Mouse (Mus musculus): ENCODE results near the gene Ssc4d. TPM values are rescaled to one million over a fixed set of nuclear protein-coding genes. Genes with fewer than 3 reads are reported as not detected.

The Ssc4d gene
- polyA plus RNA-seq, 1 experiment from 2014 or later: 0.45 TPM

DNA sequence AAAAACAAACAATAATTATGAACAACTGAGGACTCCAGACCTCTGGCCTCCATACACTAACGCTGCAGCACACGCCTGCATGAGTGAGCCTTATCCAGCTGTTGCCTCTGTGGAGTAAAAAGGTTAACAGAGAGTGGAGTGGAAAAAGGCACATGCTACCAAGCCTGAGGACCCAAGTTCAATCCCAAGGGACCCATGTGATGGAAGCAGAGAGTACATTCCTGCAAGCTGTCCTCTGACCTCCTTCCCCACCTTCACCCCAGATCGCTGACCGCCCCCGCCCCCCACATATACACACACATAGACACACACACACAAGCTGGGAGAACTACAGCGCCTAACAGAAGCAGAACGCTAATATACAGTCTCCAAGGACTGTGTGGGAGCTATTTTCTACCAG lies 50.4 kb downstream of the Ssc4d start:
- H3K4me1 ChIP-seq (ENCODE audit: control insufficient read depth, insufficient read depth, low read length): no peaks in the 10 kb centered on the region
- H3K9me3 ChIP-seq (replicated peaks; ENCODE audit: control insufficient read depth, low read length): no peaks in the 10 kb centered on the region
- H3K27me3 ChIP-seq (ENCODE audit: control insufficient read depth, insufficient read depth, low read length): no peaks in the 10 kb centered on the region
- no peak for ATAC-seq (replicated peaks; ENCODE audit: extremely low read depth, insufficient read depth, low FRiP score)
- no peak overlapping the region for H3K4me3 ChIP-seq (ENCODE audit: low read length)
- no peak overlapping the region for H3K27ac ChIP-seq (ENCODE audit: low read length)
- 95% methylated on average over 7 of the region's 7 CpGs for WGBS
- H3K4me2 ChIP-seq (ENCODE audit: low read depth, low read length): no peak overlapping the region
- H3K36me3 ChIP-seq (ENCODE audit: control insufficient read depth, insufficient read depth): peaks cover 35% of the 10 kb centered on the region
- H3K9ac ChIP-seq (ENCODE audit: low read length): no peak overlapping the region

DNA sequence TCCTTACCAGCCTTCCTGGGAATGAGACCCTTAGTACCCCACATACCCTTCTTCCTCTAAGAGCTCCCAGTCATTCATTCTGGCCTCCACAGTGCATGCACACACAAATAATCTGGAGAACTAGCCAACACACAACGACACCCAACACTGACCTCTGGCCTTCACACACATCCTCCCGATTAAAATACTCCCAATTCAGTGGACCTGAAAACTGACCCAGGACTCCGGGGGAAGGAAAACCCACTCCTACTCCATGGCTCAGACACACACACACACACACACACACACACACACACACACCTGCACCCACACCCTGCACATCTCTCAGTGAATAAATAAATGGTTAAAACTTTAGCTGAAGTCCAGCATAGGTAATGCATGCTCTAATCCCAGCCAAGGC lies 54.4 kb downstream of the Ssc4d start:
- Histone ChIP-seq H3K27ac (ENCODE audit: low read length) (no peak overlapping the region), H3K36me3 (ENCODE audit: control insufficient read depth, insufficient read depth) (peaks cover 40% of the 10 kb centered on the region)
- 92% methylated on average over 3 of the region's 3 CpGs for WGBS

DNA sequence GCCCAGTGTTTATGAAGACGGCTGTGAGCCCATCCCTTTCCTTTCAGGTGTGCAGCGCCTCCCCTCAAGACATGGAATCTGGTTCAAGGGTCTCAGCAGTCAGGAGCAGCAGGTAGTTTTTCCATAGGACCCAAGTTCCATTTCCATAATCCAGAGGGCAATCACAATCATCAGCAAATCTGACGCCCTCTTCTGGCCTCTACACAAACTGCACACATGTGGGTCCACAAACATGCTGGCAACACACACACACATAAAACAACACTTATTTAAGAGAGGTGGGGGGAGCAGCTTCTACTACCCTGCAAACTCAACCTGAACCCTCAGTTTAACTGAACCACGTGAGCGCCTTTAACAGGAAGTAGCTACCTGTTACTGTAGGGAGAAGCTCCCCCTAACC lies 55.7 kb downstream of the Ssc4d start:
- Histone ChIP-seq H3K4me2 (ENCODE audit: low read depth, low read length) (no peak overlapping the region), H3K9me3 (replicated peaks; ENCODE audit: control insufficient read depth, low read length) (no peaks in the 10 kb centered on the region), H3K27me3 (ENCODE audit: control insufficient read depth, insufficient read depth, low read length) (no peaks in the 10 kb centered on the region), H3K27ac (ENCODE audit: low read length) (no peak overlapping the region), H3K9ac (ENCODE audit: low read length) (no peak overlapping the region), H3K36me3 (ENCODE audit: control insufficient read depth, insufficient read depth) (peaks cover 40% of the 10 kb centered on the region), H3K4me1 (ENCODE audit: control insufficient read depth, insufficient read depth, low read length) (peaks cover 28% of the 10 kb centered on the region), H3K4me3 (ENCODE audit: low read length) (no peak overlapping the region)
- 98% methylated on average over 5 of the region's 5 CpGs for WGBS
- no peak for ATAC-seq (replicated peaks; ENCODE audit: extremely low read depth, insufficient read depth, low FRiP score)

More for the DNA sequence above, 54.4 kb downstream of the Ssc4d start:
- no peak overlapping the region for H3K4me2 ChIP-seq (ENCODE audit: low read depth, low read length)
- peaks cover 17% of the 10 kb centered on the region for H3K4me1 ChIP-seq (ENCODE audit: control insufficient read depth, insufficient read depth, low read length)
- no peak overlapping the region for H3K4me3 ChIP-seq (ENCODE audit: low read length)
- no peak overlapping the region for H3K9ac ChIP-seq (ENCODE audit: low read length)
- ATAC-seq (replicated peaks; ENCODE audit: extremely low read depth, insufficient read depth, low FRiP score): no peak
- no peaks in the 10 kb centered on the region for H3K27me3 ChIP-seq (ENCODE audit: control insufficient read depth, insufficient read depth, low read length)
- H3K9me3 ChIP-seq (replicated peaks; ENCODE audit: control insufficient read depth, low read length): no peaks in the 10 kb centered on the region

DNA sequence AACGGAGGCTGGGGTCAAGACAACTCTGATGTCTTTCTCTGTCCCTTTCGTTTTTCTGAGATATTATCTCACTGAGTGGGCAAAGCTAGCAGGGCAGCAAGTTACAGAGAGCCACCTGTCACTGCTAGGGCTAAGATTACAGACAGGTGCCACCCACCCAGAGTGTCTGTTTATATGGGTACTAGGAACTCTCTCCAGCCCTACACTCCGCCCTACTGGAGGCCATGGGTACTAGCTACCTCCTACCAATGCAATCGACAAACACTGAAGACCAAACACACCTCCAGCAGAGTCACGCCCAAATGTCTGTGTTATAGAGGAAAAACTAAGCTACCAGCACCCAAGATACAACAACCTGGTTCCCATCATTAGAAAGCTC lies 56.3 kb downstream of the Ssc4d start:
- H3K36me3 ChIP-seq (ENCODE audit: control insufficient read depth, insufficient read depth): peaks cover 40% of the 10 kb centered on the region
- no peak for ATAC-seq (replicated peaks; ENCODE audit: extremely low read depth, insufficient read depth, low FRiP score)
- no peaks in the 10 kb centered on the region for H3K9me3 ChIP-seq (replicated peaks; ENCODE audit: control insufficient read depth, low read length)
- H3K27me3 ChIP-seq (ENCODE audit: control insufficient read depth, insufficient read depth, low read length): no peaks in the 10 kb centered on the region
- no peak overlapping the region for H3K4me2 ChIP-seq (ENCODE audit: low read depth, low read length)
- peaks cover 34% of the 10 kb centered on the region for H3K4me1 ChIP-seq (ENCODE audit: control insufficient read depth, insufficient read depth, low read length)
- no peak overlapping the region for H3K4me3 ChIP-seq (ENCODE audit: low read length)
- no peak overlapping the region for H3K9ac ChIP-seq (ENCODE audit: low read length)
- 88% methylated on average over 5 of the region's 5 CpGs for WGBS
- H3K27ac ChIP-seq (ENCODE audit: low read length): no peak overlapping the region

DNA sequence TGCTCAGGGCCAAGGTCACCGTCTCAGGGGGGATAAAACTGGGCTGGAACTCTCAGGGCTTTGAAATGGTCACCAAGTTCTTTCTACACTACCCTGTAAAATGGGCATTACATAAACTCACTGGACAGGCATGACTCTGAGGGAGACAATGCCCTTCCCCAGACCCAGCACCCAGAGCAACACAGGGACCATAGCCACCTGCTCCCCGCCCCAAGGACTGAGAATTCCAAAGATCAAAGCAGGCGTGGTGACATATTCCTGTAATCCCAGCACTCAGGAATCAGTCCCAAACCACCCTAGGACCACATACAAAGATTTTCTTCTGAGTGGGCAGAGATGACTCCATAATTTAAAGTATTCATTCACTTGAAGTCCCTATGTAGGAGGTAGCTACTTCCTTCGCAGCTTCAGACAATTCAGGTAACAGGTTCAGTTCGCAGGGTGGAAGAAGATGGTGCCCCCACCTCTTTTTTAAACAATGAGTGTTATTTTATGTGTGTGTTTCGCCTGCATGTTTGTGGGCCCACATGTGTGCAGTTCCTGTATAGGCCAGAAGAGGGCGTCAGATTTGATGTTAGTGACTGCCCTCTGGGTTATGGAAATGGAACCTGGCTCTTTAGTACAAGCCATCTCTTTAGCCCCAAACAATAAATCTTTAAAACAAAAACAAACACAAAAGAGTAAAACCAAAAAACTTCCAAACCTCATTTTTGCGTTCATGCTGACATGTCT lies 56.8 kb downstream of the Ssc4d start:
- ATAC-seq (replicated peaks; ENCODE audit: extremely low read depth, insufficient read depth, low FRiP score): no peak
- Histone ChIP-seq H3K4me3 (ENCODE audit: low read length) (no peak overlapping the region), H3K4me1 (ENCODE audit: control insufficient read depth, insufficient read depth, low read length) (peaks cover 34% of the 10 kb centered on the region), H3K4me2 (ENCODE audit: low read depth, low read length) (no peak overlapping the region), H3K27ac (ENCODE audit: low read length) (0 out of 2 replicates have a peak overlapping the region, but pooled peaks have one; percentile 37), H3K36me3 (ENCODE audit: control insufficient read depth, insufficient read depth) (peaks cover 37% of the 10 kb centered on the region), H3K9me3 (replicated peaks; ENCODE audit: control insufficient read depth, low read length) (no peaks in the 10 kb centered on the region), H3K9ac (ENCODE audit: low read length) (no peak overlapping the region), H3K27me3 (ENCODE audit: control insufficient read depth, insufficient read depth, low read length) (no peaks in the 10 kb centered on the region)
- WGBS: 90% methylated on average over 8 of the region's 8 CpGs

DNA sequence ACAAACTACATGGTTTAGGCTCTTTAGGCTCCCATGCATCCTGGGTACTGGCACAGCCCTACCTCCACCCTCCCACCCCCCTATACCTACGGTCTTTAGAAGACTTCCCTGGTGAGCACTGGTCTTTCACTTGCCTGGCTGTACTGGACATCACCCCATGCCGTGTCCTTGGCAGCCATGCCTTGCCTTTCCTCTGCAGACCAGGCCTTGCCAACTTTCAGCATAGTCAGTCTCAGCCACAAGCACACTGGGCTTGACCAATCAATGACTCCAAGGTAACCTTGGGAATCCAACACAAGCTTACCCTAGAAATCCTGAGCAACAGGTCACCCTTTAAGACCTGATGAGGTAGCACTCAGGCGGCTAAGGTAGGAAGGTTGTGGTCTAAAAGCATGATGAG lies 57.7 kb downstream of the Ssc4d start:
- Histone ChIP-seq H3K4me1 (ENCODE audit: control insufficient read depth, insufficient read depth, low read length) (peaks cover 38% of the 10 kb centered on the region), H3K9me3 (replicated peaks; ENCODE audit: control insufficient read depth, low read length) (no peaks in the 10 kb centered on the region), H3K9ac (ENCODE audit: low read length) (no peak overlapping the region), H3K36me3 (ENCODE audit: control insufficient read depth, insufficient read depth) (peaks cover 30% of the 10 kb centered on the region), H3K4me3 (ENCODE audit: low read length) (no peak overlapping the region), H3K4me2 (ENCODE audit: low read depth, low read length) (no peak overlapping the region), H3K27me3 (ENCODE audit: control insufficient read depth, insufficient read depth, low read length) (no peaks in the 10 kb centered on the region), H3K27ac (ENCODE audit: low read length) (peak overlapping the region; percentile 78)
- 83% methylated on average over 3 of the region's 3 CpGs for WGBS
- no peak for ATAC-seq (replicated peaks; ENCODE audit: extremely low read depth, insufficient read depth, low FRiP score)

DNA sequence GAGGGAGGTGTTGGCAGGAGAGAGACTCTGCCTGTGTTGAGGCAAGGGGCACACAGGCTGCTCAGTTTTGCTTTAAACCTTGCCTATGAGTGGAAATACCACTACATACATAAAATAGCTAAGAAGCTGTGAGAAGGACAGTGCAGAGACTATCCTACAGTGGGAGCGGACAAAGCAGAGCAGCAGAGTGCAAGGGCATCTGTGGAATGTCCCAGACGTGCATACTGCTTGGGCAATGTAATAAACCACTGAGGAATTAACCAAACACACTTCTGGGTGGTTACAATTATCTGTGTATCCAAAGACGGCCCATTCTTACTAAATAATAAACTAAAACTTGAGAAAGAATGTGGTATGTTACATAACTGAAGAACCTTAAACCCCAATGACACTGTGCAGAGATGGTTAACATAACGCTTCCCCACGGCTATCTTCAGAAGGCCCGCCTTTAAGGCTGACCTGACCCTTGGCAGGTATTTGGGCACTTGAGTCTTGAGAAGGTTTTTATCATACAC lies 58.2 kb downstream of the Ssc4d start:
- Histone ChIP-seq H3K4me1 (ENCODE audit: control insufficient read depth, insufficient read depth, low read length) (peaks cover 38% of the 10 kb centered on the region), H3K4me3 (ENCODE audit: low read length) (no peak overlapping the region), H3K27ac (ENCODE audit: low read length) (peak overlapping the region; percentile 78), H3K4me2 (ENCODE audit: low read depth, low read length) (no peak overlapping the region), H3K36me3 (ENCODE audit: control insufficient read depth, insufficient read depth) (peaks cover 29% of the 10 kb centered on the region), H3K27me3 (ENCODE audit: control insufficient read depth, insufficient read depth, low read length) (no peaks in the 10 kb centered on the region), H3K9ac (ENCODE audit: low read length) (no peak overlapping the region; the same call in 1 of the 2 replicates), H3K9me3 (replicated peaks; ENCODE audit: control insufficient read depth, low read length) (no peaks in the 10 kb centered on the region)
- 52% methylated on average over 6 of the region's 6 CpGs for WGBS
- ATAC-seq (replicated peaks; ENCODE audit: extremely low read depth, insufficient read depth, low FRiP score): no peak

DNA sequence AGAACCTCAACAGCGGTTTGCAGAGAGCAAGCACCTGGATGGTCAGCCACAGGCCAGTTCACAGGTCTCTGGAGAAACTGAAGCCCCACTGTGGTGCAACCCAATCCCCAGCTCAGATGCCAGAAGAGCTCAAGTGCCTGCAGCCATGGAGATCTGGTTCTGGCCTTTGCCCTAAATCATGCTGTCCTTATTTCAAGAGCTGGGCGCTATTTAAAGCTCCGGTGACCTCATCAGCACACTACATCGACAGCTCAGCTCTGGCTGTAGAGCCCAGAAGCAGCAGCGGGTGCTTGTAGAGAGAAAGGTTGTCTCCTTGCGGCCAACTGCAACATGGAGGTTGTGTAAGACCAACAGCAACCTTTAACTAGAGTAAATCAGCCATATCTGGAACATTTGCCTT lies 60.2 kb downstream of the Ssc4d start:
- no peaks in the 10 kb centered on the region for H3K27me3 ChIP-seq (ENCODE audit: control insufficient read depth, insufficient read depth, low read length)
- peak overlapping the region; percentile 99 for H3K27ac ChIP-seq (ENCODE audit: low read length)
- 43% methylated on average over 6 of the region's 6 CpGs for WGBS
- peak overlapping the region; percentile 53 for H3K4me2 ChIP-seq (ENCODE audit: low read depth, low read length)
- H3K9ac ChIP-seq (ENCODE audit: low read length): peak overlapping the region; percentile 60
- H3K9me3 ChIP-seq (replicated peaks; ENCODE audit: control insufficient read depth, low read length): no peaks in the 10 kb centered on the region
- ATAC-seq (replicated peaks; ENCODE audit: extremely low read depth, insufficient read depth, low FRiP score): peak; percentile 84
- H3K4me1 ChIP-seq (ENCODE audit: control insufficient read depth, insufficient read depth, low read length): peaks cover 38% of the 10 kb centered on the region
- H3K36me3 ChIP-seq (ENCODE audit: control insufficient read depth, insufficient read depth): peaks cover 37% of the 10 kb centered on the region
- H3K4me3 ChIP-seq (ENCODE audit: low read length): no peak overlapping the region

DNA sequence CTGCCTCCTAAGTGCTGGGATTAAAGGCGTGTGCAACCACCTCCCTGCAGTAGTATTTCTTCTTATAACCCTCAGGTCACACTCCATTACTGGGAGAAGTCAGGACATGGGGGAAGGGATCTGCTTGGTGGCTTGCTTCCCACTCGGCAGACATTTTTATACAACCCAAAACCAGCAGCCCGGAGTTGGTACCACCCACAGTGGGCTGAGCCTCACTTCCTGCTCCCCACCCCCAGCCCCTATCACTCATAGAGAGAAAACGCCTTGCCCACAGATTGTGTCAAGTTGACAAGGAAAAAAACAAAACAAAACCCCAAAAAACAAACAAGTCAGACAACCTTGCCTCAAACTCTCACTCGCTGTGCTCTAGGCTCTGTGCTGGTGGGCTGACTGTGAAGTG lies 61.1 kb downstream of the Ssc4d start:
- Histone ChIP-seq H3K4me1 (ENCODE audit: control insufficient read depth, insufficient read depth, low read length) (peaks cover 44% of the 10 kb centered on the region), H3K9ac (ENCODE audit: low read length) (no peak overlapping the region), H3K36me3 (ENCODE audit: control insufficient read depth, insufficient read depth) (peaks cover 33% of the 10 kb centered on the region), H3K4me3 (ENCODE audit: low read length) (no peak overlapping the region), H3K9me3 (replicated peaks; ENCODE audit: control insufficient read depth, low read length) (no peaks in the 10 kb centered on the region), H3K27me3 (ENCODE audit: control insufficient read depth, insufficient read depth, low read length) (no peaks in the 10 kb centered on the region), H3K27ac (ENCODE audit: low read length) (peak overlapping the region; percentile 99), H3K4me2 (ENCODE audit: low read depth, low read length) (no peak overlapping the region; the same call in 1 of the 2 replicates)
- no peak for ATAC-seq (replicated peaks; ENCODE audit: extremely low read depth, insufficient read depth, low FRiP score)
- WGBS: 65% methylated on average over 5 of the region's 5 CpGs

Data from heart, embryonic 16.5 days (tissue).